In the genomic region with DNA sequence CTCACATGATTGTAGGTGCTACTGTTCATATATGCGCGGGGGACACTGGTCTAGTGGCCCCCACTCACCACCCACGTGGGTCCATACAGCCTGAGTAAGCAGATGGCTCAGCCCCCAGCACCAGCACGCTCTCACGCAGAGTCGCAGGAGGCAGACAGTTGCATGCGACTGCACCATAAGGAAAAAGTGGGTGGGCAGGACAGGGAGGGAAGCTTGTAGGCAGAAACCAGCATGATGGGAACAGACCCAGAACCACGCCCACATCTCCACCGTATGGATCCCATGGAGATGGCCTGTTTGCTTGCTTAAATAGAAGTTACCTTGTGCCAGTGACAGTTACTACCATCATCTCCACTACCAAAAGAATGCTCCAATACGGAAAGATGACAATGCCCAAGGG, we compare ENCODE assay signal across 12 mouse cellular contexts. TPM values are rescaled to one million over a fixed set of nuclear protein-coding genes. Genes with fewer than 3 reads are reported as not detected.
DNase-seq lines count a peak whose midpoint lies in the region; ATAC-seq lines count a peak whose summit lies in the region.
"Had no signal": no experiment of that assay in that cellular context is flagged by ENCODE, and none has a peak within 500 bp of the region (broad histone marks: within the 10 kb centered on the region; RNA-seq: fewer than 3 reads in every experiment).

No protein-coding gene starts in this region.

- H3K36me3 ChIP-seq in neural tube, embryonic 15.5 days: no peaks in the 10 kb centered on the region
- H3K36me3 ChIP-seq: limb, embryonic 13.5 days had no signal

- peak; percentile 12; the same call in 1 of the 2 replicates for ATAC-seq in neural tube, embryonic 15.5 days (ENCODE audit: low FRiP score)
- ATAC-seq: liver, postnatal 0 days had no signal

- WGBS in neural tube, embryonic 15.5 days: 90% methylated on average over 10 of the region's 10 CpGs

- no peak overlapping the region for H3K9ac ChIP-seq in neural tube, embryonic 15.5 days (replicated peaks)
- H3K9ac ChIP-seq: limb, embryonic 13.5 days; liver, postnatal 0 days had no signal

- H3K4me3 ChIP-seq in neural tube, embryonic 15.5 days (replicated peaks): no peak overlapping the region
- H3K4me3 ChIP-seq: limb, embryonic 13.5 days had no signal

- no peak overlapping the region for H3K4me2 ChIP-seq in neural tube, embryonic 15.5 days
- H3K4me2 ChIP-seq: limb, embryonic 13.5 days had no signal

- no peak for DNase-seq in neural tube, embryonic 10.5 days (ENCODE audit: extremely low spot score, low spot score)
- peak; percentile 84 to 94 for DNase-seq in layer of hippocampus, adult 18-20 months (ENCODE audit: low spot score in 2 of 2)
- peak; percentile 74 to 94 for DNase-seq in left cerebral cortex, adult 9 months (ENCODE audit: low spot score in 2 of 2)
- DNase-seq in right cerebral cortex, postnatal 36 days (ENCODE audit: low spot score in 2 of 2): peak; percentile 89
- no peak for DNase-seq in ovary, postnatal 36 days (ENCODE audit: low spot score)
- DNase-seq in kidney, adult 8-10 months: no peak
- DNase-seq in cerebellum, adult 8-10 months: no peak
- DNase-seq: gastrocnemius, postnatal 25 days; liver, postnatal 0 days; thymus, adult 18-20 months had no signal

- H3K4me1 ChIP-seq in neural tube, embryonic 15.5 days: peaks cover 14% of the 10 kb centered on the region

- H3K27ac ChIP-seq in neural tube, embryonic 15.5 days (replicated peaks): no peak overlapping the region
- H3K27ac ChIP-seq: limb, embryonic 13.5 days had no signal

- H3K27me3 ChIP-seq in neural tube, embryonic 15.5 days (replicated peaks): no peaks in the 10 kb centered on the region
- H3K27me3 ChIP-seq: limb, embryonic 13.5 days had no signal

- H3K9me3 ChIP-seq in neural tube, embryonic 15.5 days (replicated peaks): no peaks in the 10 kb centered on the region
- H3K9me3 ChIP-seq: limb, embryonic 13.5 days had no signal

RNA-seq across cellular contexts. Expression of gene Prkag2, which starts 15.3 kb away (rescaled TPM):
- polyA plus RNA-seq in neural tube, embryonic 15.5 days (2015; fragmentation: Nextera tagmentation; extraction: Ambion mirVana): 88.4 and 90.9 TPM in 2 replicates
- total RNA-seq in layer of hippocampus, adult 18-20 months (2021): 100 to 1,000 TPM; 167 to 174 TPM

Comparison
In these comparisons a context has a peak if more than half of its experiments do, and no peak if none do; other contexts are left out.
1. DNase-seq: peak in layer of hippocampus, adult 18-20 months (2 of 2), left cerebral cortex, adult 9 months (2 of 2) and right cerebral cortex, postnatal 36 days (2 of 2); none in neural tube, embryonic 10.5 days (single experiment), ovary, postnatal 36 days (single experiment), kidney, adult 8-10 months (0 of 2) and cerebellum, adult 8-10 months (single experiment).